Mouse (Mus musculus) cerebral cortex, adult 2 months (tissue): Measurements from ENCODE around the gene Rasa4.

Source experiments
- WGBS: fragments of 180-500 bp; shearing (Covaris S2); methylation state at CpG from one replicate; pipeline ENCODE4 v1.1.7; 2018; 5-methylcytosine and 5-hydroxymethylcytosine counted together

Rasa4 gene

DNA sequence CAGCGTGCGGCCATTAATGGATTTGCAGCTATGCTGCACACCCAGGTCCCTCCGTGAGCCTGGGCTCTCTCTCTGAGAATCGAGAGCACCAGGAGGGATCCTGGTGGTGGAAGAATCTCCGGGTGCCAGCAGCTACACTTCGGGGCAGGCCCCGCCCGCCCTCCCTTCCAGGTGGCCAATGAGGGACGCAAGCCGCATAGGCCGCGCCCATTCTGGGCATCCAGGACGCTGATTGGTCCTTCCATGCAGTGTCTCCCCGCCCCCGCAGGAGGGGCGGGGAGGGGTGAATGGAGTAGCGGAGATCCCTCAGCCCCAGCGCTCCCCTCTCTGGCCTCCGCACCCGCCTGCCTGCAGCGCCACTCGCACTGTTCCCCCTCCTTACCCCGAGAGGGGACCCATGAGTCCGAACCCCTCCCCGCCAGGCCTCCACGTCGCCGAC lies at the start of gene Rasa4:
Rasa4 (plus strand) TSS at position 248 of the 439 bp plus-strand sequence.
- 0% methylated on average over 27 of the region's 28 CpGs for WGBS

DNA sequence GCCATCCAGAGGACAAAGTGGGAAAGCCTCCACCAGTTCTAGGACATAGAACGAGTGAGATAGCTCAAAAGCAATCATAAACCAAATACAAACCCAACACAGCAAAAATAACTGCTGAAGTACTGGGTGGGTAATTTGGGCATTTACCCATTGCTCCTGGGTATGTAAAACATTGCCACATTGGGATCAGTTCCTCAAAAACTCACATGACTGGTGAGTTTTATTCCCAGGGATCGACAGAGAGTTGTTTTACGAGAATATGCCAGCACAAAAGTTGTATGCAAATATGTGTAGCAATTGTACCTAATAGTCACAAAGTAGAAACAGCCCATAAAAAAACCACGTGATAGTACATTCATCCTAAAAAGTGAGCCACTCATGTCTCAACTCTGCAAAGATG lies 48.8 kb upstream of the Rasa4 start:
- 71% methylated on average over 4 of the region's 4 CpGs for WGBS

- WGBS = 79% methylated on average over 1 of the region's 1 CpGs
Measured at GRCm38 (mm10) chr5:136035285-136035684, 48.4 kb upstream of the Rasa4 start.

- 90% methylated on average over 1 of the region's 1 CpGs for WGBS
Measured at GRCm38 (mm10) chr5:136036667-136037066, 47.0 kb upstream of the Rasa4 start.

- 89% methylated on average over 17 of the region's 17 CpGs for WGBS
Measured at GRCm38 (mm10) chr5:136038258-136039214, 45.2 kb upstream of the Rasa4 start, which contains the start of gene Upk3b. Gene Upk3b, plus strand, starts transcription at chr5:136038496.

DNA sequence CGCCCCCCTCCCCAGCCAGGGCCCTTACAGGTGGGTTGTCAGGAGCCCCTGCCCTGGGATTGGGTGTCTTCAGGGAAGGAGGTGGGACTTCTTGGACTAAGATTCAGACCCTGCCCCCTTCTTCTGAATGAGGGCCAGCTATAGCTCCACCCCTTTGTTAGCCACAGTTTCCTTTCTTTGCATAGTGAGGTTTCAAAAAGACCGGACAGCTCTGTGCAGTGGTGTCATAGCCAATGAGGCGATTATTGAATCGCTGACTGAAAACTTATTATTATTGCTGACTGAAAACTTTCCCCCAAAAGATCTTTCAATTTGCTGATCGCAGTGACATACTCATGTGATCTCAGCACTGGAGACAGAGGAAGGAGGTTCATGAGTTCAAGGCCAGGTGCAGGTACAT lies 43.5 kb upstream of the Rasa4 start:
- 60% methylated on average over 5 of the region's 5 CpGs for WGBS

- 39% methylated on average over 2 of the region's 2 CpGs for WGBS
Measured at GRCm38 (mm10) chr5:136041260-136041659, 42.5 kb upstream of the Rasa4 start.

DNA sequence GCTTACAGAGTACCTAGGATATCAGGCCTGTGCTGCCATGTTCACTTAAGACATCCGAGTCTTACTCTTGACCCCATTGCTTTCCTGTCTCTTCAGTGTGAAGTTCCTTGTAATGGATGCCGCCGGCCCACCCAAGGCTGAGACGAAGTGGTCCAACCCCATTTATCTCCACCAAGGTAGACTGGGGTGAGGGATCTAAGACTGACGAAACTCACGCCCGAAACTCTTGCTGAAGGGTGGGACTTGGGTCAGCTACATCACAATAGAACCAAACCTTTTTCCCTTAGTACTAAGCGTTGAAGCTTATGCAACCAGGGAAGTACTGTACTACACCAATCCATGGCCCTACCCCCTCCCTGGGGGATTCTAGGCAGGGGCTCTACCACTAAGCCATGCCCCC lies 42.0 kb upstream of the Rasa4 start:
- WGBS = 97% methylated on average over 8 of the region's 8 CpGs

GRCm38 (mm10) chr5:136044865-136045264 lies 38.9 kb upstream of the Rasa4 start:
- WGBS = 71% methylated on average over 13 of the region's 13 CpGs

DNA sequence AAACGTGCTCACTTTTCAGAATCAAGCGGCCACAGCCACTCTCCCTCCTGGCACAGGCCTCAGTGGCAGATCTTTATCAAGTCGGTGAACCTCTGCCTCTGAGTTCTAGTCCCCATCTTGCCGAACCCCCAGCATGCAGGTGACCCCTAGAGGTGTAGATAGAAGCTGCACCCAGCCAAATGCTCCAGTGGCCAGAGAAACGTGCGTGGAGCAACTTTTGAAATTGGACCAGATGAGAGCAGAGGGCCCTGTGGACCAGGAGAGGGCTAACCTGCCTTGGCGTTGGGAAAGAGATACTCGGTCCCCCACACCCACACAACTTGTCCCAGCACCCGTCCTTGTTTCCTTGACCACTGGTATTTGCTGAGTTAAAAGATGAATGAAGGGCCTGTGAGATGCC lies 38.3 kb upstream of the Rasa4 start:
- 39% methylated on average over 9 of the region's 9 CpGs for WGBS

- 4% methylated on average over 10 of the region's 10 CpGs for WGBS
Measured at GRCm38 (mm10) chr5:136045987-136046386, 37.7 kb upstream of the Rasa4 start.

DNA sequence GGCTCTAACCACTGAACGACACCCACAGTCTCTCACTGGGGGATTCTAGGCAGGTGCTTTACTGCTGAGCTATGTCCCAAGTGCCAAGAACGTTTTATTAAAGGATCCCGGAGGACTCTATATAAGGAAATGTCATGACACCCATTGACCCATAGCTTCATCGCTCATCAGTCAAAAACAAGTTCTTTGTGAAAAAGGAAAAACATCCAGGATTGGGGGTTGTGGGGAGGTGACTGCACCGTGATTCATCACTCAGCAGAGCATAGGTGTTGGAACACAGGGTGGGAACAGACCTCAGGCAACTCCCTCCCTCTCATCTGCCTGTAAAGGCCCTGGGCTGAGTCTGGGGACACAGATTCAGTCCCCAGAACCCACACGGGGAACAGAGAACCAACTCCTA lies 33.8 kb upstream of the Rasa4 start:
- WGBS = 81% methylated on average over 6 of the region's 6 CpGs

DNA sequence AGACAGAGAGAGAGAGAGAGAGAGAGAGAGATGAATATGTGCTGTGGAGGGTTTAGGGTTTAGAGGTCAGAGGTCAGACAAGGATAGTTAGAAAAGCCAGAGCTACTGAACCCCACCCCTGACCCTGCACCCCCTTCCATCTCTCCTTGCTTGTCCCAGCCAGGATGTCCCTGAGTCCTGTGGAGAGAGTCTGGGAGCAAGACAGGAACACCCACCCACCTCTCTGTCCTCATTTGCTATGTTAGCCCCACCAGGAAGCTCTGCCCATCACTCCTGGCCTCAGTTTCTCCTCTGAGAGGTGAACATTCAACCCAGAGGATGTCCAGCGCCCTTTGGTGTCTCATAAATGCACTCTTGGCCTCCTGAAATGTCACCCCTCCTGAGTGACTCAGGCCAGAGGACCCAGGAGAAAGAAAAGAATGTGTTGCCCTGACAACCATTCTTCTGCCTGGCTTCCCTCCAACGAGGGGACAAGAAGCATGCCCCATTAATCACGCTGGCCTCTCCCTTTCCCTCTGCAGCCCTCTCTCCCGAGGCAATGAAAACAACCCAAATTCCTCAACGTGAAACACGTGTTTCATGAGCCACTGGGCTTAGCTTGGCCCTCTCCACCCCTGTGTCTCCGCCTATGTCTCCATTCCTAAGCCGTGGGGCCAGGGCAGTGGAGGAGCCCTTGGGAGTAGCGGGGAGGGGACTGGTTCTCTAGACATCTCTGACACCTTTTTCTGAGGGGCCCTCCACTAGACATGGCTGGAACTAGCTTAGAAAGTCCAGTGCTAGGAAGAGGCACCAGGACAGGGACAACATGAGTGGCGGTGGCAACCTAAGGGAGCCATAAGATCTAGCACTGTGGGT lies 32.3 kb upstream of the Rasa4 start:
- 52% methylated on average over 10 of the region's 10 CpGs for WGBS

DNA sequence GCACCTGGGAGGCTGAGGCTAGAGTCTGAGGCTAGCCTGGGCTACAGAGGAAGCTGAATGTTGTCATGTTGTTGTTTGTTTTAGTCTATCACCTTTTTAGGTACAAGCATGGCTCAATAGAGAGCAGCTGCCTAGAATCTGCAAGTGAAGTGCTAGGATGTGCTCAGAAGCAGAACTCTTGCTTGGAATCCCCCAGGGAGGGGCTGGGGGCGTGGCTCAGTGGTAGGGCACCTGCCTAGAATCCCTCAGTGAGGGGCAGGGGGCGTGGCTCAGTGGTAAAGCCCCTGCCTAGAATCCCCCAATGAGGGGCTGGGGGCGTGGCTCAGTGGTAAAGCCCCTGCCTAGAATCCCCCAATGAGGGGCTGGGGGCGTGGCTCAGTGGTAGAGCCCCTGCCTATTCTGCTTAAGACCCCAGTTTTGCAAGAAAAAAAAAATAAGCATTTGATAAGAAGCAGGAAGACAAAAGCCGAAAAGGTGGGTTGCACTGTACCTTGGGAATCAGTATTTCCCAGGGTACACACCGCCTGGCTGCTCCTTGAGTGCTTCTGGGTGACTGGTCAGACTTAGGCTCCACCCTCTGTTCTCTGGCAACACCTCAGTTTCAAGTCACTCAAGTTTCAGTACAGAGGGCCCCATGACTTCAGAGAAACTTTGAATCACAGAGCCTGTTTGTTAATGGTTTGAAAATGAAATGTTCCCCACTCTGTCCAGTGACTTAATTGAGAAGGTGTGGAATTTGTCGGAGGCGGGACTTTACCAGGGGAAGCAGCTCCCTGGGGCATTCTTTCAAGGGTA lies 30.7 kb upstream of the Rasa4 start:
- WGBS = 82% methylated on average over 8 of the region's 8 CpGs

DNA sequence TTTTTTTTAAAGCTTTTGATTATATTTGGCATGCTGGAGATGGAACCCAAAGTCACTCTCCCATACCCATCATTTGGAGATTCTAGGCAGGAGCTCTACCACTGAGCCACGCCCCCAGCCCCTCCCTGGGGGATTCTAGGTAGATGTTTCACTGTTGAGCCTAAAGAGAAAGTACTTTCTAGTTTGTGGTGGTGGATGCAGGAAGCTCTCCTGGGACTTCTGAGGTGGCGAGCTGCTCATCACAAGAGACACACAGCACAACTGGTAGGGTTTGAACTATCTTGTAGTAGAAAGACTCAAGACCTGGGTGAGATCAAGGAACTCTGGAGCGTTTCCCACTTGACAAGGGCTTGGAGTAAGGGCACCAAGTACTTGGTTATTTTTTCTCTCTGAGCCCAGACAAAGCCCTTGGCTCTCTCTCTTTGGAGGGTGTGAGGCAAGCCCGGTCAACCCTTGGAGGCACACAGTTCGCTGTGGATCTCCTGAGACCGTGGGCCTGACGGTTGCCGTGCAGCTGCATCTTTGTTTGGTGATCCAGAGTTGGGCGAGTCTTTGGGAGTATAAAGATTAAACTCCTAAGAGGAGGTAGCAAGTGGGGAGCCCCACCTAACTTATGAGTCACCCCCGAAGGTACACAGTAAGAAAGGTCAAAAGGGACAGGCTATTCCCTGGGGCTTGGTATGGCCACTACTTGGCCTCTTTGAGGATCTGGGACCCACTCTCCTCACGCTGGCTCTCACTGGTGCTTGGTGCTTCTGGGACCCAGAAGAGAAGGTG lies 29.2 kb upstream of the Rasa4 start, which contains the start of gene Upk3bl:
Upk3bl (plus strand) TSS at position 192 of the 777 bp plus-strand sequence.
- 94% methylated on average over 11 of the region's 11 CpGs for WGBS

DNA sequence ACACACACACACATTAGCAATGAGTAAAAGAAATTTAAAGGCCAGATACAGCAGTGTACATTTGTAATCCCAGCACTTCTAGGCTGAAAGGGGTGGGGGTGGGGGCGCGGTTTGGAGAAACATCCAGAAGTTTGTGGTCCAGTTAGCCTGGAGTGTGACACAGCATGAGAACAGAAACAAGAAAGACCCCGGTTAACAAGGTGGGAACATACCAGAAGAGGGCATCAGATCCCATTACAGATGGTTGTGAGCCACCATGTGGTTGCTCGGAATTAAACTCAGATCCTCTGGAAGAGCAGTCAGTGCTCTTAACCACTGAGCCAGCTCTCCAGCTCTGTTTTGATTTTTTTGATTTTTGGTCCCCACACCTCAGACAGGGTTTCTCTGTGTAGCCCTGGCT lies 27.7 kb upstream of the Rasa4 start:
- 51% methylated on average over 4 of the region's 4 CpGs for WGBS

- 46% methylated on average over 8 of the region's 8 CpGs for WGBS
Measured at GRCm38 (mm10) chr5:136057085-136057484, 26.6 kb upstream of the Rasa4 start.

DNA sequence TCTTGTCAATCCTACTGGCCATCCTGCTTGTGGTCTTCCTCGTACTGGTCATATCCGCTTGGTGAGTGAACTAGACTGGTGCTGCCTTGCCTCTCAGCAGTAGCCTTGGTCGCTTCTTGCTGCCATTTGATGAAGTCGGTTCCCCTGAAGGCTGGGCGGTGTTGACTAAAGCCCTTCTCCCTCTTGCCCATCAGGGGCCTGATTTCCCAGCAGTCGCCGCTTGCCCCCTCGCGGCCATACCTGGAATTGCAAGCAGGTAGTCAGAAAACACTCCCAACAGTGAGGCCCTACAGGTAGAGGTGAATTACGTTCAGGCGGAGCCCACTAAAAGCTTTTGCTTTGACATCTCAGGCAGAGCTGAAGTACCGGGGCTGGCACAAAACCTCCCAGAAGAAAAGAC lies 22.1 kb upstream of the Rasa4 start:
- 11% methylated on average over 12 of the region's 12 CpGs for WGBS

- whole genome bisulfite sequencing = 89% methylated on average over 10 of the region's 10 CpGs
Measured at GRCm38 (mm10) chr5:136063920-136064319, 19.8 kb upstream of the Rasa4 start.

DNA sequence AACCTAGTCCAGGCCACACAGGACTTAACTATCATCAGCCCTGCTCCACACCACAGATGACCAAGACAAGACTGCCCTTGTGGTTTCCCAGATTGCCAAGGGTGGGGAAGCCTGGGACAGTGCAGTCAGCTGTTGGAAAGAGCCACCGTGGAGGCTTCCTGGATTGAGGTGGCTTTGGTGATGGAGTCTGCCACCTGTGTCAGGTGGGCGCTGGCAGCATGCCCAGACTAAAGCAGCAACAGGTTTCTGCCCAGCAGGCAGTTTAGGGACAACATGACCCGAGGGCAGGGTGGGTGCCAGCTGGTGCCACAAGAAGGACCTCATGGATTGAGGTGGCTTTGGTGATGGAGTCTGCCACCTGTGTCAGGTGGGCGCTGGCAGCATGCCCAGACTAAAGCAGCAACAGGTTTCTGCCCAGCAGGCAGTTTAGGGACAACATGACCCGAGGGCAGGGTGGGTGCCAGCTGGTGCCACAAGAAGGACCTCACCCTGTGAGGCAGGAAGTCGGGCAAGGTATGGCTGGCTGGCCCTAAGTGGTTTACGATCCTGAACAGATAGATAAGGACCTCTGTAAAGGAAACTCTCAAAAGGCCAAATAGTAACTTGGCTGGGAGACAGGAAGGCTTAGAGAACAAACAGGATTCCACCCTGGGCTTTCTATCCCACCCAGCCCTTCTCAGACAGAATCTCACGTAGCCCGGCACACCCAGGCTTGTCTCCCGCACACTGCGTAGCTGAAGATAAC lies 17.1 kb upstream of the Rasa4 start:
- WGBS = 65% methylated on average over 11 of the region's 11 CpGs
